Mouse (Mus musculus) right cerebral cortex, postnatal 36 days (tissue): ENCODE measurements around the gene Lsm3.

Experiments
- DNase-seq, 2 experiments: peaks; one replicate each; pipeline ENCODE4 v3.0.0; 2022; ENCODE audit warnings: low spot score in 2 of 2, mixed read lengths in 1 of 2

Gene Lsm3

DNA sequence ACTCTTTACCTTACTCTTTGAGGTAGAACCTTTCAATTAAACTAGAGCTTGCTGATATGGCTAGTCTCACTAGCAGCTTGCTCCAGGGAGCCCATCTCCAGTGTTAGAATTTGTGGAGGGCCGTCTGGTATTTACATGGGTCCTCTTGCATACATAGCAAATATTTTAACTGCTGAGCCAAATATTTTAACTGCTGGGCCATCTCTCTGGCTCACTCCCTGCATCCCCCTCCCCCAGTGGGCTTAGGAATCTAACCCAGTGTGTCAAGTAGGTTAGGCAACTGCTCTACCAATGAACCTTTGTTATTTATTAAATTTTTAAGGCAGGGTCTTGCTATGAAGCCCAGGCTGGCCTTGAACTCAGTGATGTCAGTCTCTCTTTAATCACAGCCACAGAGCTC, 42.8 kb downstream of the Lsm3 start:
- DNase-seq = no peak

DNA sequence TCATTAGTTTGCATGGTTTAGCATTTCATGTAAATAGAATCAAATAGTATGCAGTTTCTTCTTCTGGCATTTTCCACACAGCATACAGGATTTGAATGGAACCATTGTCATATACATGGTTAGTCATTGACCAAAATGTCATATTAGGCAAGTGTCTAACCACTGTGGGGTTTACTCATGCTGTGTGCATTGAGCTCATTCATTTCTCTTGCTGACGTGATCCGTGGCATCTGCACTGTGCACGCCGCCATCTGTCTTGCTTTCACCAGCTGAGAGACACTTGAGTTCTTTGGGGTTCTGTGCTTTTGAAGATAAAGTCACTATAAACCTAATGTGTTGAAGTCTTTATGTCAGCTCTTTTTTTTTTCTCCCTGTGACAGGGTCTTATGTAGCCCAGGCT, 43.6 kb downstream of the Lsm3 start:
- DNase-seq = peak; percentile 56 to 58

GRCm38 (mm10) chr6:91560186-91560585, 44.5 kb downstream of the Lsm3 start:
- no peak for DNase-seq

DNA sequence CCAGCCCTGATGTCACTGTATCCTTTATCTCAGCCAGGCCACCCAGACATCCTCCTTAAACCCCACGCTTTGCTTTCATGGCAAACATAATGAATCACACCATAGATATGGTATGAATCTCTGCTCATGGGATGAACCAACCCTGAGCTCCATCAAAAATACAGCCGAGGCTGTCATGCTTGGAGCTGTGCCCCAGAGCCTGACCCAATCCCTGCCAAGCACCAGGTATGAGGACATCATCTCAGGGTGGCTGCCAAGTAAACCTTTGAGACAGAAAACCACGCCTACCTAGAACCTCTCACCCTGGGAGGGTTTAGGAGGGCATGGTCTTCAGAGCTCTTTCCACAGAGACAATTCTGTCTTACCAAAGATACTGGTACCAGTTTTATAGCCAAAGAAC, 47.3 kb downstream of the Lsm3 start:
- no peak for DNase-seq

DNA sequence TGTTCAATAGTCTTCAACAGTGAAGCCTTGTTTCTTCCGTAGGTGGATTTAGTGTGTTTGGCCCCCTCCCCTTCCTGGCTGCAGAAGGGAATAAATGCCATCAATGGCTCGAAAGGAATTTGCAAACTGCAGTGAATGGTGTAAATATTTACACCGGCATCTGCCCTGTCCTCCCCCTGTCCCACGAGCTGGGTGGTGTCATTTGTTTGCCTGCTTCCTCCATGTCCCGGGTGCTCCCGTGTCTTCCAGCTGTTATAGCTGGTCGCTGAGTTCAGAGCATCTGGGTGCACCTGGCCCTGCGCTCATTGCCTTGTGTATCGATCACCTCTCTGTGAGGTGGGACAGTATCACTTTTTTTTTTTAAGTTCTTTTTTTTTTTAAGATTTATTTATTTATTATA, 50.7 kb downstream of the Lsm3 start:
- no peak for DNase-seq
